Comparison of ENCODE assay signal across 18 mouse cellular contexts in the genomic region with DNA sequence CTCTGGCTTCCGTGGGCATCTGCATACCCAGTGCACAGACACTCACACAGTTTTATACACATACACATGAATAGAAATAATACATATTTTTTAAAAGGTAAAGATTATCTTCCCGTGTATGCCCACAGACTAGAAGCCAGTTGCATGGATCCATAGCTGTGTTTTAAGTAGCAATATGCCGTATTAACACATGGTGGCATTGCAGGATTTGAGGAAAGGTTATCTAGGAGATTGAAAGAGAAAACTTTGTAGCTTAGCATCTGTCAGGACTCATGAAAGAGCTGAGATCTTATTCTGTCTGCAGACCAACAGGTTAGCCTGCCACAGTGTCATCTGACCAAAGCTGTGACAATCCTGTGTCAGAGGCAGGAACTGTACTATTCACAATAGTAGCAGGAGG.
DNase-seq lines count a peak whose midpoint lies in the region; ATAC-seq and TF ChIP-seq lines count a peak whose summit lies in the region.
"Had no signal": no experiment of that assay in that cellular context is flagged by ENCODE, and none has a peak within 500 bp of the region (broad histone marks: within the 10 kb centered on the region; RNA-seq: fewer than 3 reads in every experiment).

No protein-coding gene starts in this region.

- no peak for TF ChIP-seq POLR2A in brain, embryonic 14.5 days (IDR thresholded peaks at IDR 0.05; ENCODE audit: borderline replicate concordance, extremely low read depth, insufficient read depth, insufficient read length, poor library complexity, severe bottlenecking)

- no peak overlapping the region for H3K4me3 ChIP-seq in intestine, postnatal 0 days (ENCODE audit: low read depth, low read length)
- no peak overlapping the region for H3K4me3 ChIP-seq in intestine, embryonic 15.5 days (replicated peaks)
- H3K4me3 ChIP-seq in midbrain, embryonic 14.5 days (replicated peaks; ENCODE audit: low read depth, low read length), result no peak overlapping the region
- no peak overlapping the region for H3K4me3 ChIP-seq in midbrain, embryonic 13.5 days (replicated peaks)
- H3K4me3 ChIP-seq: embryonic facial prominence, embryonic 13.5 days; kidney, embryonic 15.5 days; limb, embryonic 12.5 days; lung, embryonic 15.5 days; neural tube, embryonic 13.5 days had no signal

- H3K9ac ChIP-seq in intestine, postnatal 0 days (ENCODE audit: low read depth, low read length), result no peak overlapping the region
- no peak overlapping the region for H3K9ac ChIP-seq in intestine, embryonic 15.5 days
- H3K9ac ChIP-seq in midbrain, embryonic 14.5 days (replicated peaks; ENCODE audit: low read length), result no peak overlapping the region
- no peak overlapping the region for H3K9ac ChIP-seq in midbrain, embryonic 13.5 days (replicated peaks)
- H3K9ac ChIP-seq: embryonic facial prominence, embryonic 13.5 days; kidney, embryonic 15.5 days; limb, embryonic 12.5 days; lung, embryonic 15.5 days; neural tube, embryonic 13.5 days had no signal

- H3K27me3 ChIP-seq in intestine, postnatal 0 days (replicated peaks; ENCODE audit: control insufficient read depth, insufficient read depth, low read length), result no peaks in the 10 kb centered on the region
- H3K27me3 ChIP-seq in intestine, embryonic 15.5 days (replicated peaks), result no peaks in the 10 kb centered on the region
- no peaks in the 10 kb centered on the region for H3K27me3 ChIP-seq in midbrain, embryonic 14.5 days (ENCODE audit: control insufficient read depth, insufficient read depth, low read length)
- H3K27me3 ChIP-seq in midbrain, embryonic 13.5 days, result no peaks in the 10 kb centered on the region
- H3K27me3 ChIP-seq: embryonic facial prominence, embryonic 13.5 days; kidney, embryonic 15.5 days; limb, embryonic 12.5 days; lung, embryonic 15.5 days; neural tube, embryonic 13.5 days had no signal

- WGBS in intestine, postnatal 0 days, result 78% methylated on average over 3 of the region's 3 CpGs
- 85% methylated on average over 3 of the region's 3 CpGs for WGBS in intestine, embryonic 15.5 days
- WGBS in midbrain, embryonic 14.5 days, result 88% methylated on average over 3 of the region's 3 CpGs
- 91% methylated on average over 3 of the region's 3 CpGs for WGBS in midbrain, embryonic 13.5 days

- H3K4me2 ChIP-seq in intestine, postnatal 0 days (replicated peaks; ENCODE audit: low read depth), result no peak overlapping the region
- no peak overlapping the region for H3K4me2 ChIP-seq in intestine, embryonic 15.5 days (replicated peaks)
- H3K4me2 ChIP-seq in midbrain, embryonic 14.5 days (ENCODE audit: low read length), result no peak overlapping the region
- no peak overlapping the region for H3K4me2 ChIP-seq in midbrain, embryonic 13.5 days (replicated peaks)
- H3K4me2 ChIP-seq: embryonic facial prominence, embryonic 13.5 days; kidney, embryonic 15.5 days; limb, embryonic 12.5 days; lung, embryonic 15.5 days; neural tube, embryonic 13.5 days had no signal

- peak; percentile 71 for DNase-seq in midbrain, embryonic 14.5 days
- peak; percentile 66 for DNase-seq in brain, embryonic 14.5 days (ENCODE audit: low read depth)
- peak; percentile 33 for DNase-seq in retina, embryonic 14.5 days (ENCODE audit: low spot score)
- DNase-seq in urinary bladder, postnatal 4 days (ENCODE audit: low spot score in 2 of 2), result no peak
- DNase-seq: adrenal gland, postnatal 10 days; cerebellum, adult 8-10 months; gastrocnemius, postnatal 14 days; right cerebral cortex, postnatal 4 days; thymus, postnatal 25 days had no signal

- peak; percentile 59 for TF ChIP-seq CTCF in intestine, postnatal 0 days (IDR thresholded peaks at IDR 0.05; ENCODE audit: low read depth)
- TF ChIP-seq CTCF in brain, embryonic 14.5 days (IDR thresholded peaks at IDR 0.05; ENCODE audit: borderline replicate concordance, extremely low read depth, insufficient read depth, insufficient read length), result peak; percentile 13; the same call in 1 of the 2 replicates

- ATAC-seq in intestine, postnatal 0 days, result no peak
- no peak for ATAC-seq in intestine, embryonic 15.5 days
- no peak for ATAC-seq in midbrain, embryonic 14.5 days (ENCODE audit: low FRiP score, low TSS enrichment)
- ATAC-seq in midbrain, embryonic 13.5 days, result no peak
- ATAC-seq: CD4-positive, CD25-positive, alpha-beta regulatory T cell, adult 4 months had no signal

- H3K36me3 ChIP-seq in intestine, postnatal 0 days (ENCODE audit: control insufficient read depth, insufficient read depth), result no peaks in the 10 kb centered on the region
- no peaks in the 10 kb centered on the region for H3K36me3 ChIP-seq in intestine, embryonic 15.5 days
- H3K36me3 ChIP-seq in midbrain, embryonic 14.5 days (ENCODE audit: control insufficient read depth, insufficient read depth, low read length), result peaks cover 9% of the 10 kb centered on the region; the same call in 1 of the 2 replicates
- H3K36me3 ChIP-seq in midbrain, embryonic 13.5 days, result peaks cover 28% of the 10 kb centered on the region
- H3K36me3 ChIP-seq: limb, embryonic 12.5 days; lung, embryonic 15.5 days had no signal

- H3K4me1 ChIP-seq in intestine, postnatal 0 days (replicated peaks; ENCODE audit: control insufficient read depth, insufficient read depth, low read length), result no peaks in the 10 kb centered on the region
- H3K4me1 ChIP-seq in intestine, embryonic 15.5 days (replicated peaks), result peaks cover 5% of the 10 kb centered on the region; the same call in 1 of the 2 replicates
- H3K4me1 ChIP-seq in midbrain, embryonic 14.5 days (ENCODE audit: control insufficient read depth, insufficient read depth, low read length), result no peaks in the 10 kb centered on the region
- no peaks in the 10 kb centered on the region for H3K4me1 ChIP-seq in midbrain, embryonic 13.5 days (replicated peaks)
- H3K4me1 ChIP-seq: neural tube, embryonic 13.5 days had no signal

- no peak overlapping the region for H3K27ac ChIP-seq in intestine, postnatal 0 days (ENCODE audit: low read depth, low read length)
- no peak overlapping the region for H3K27ac ChIP-seq in intestine, embryonic 15.5 days
- no peak overlapping the region for H3K27ac ChIP-seq in midbrain, embryonic 14.5 days (replicated peaks; ENCODE audit: low read depth, low read length)
- no peak overlapping the region for H3K27ac ChIP-seq in midbrain, embryonic 13.5 days
- H3K27ac ChIP-seq: embryonic facial prominence, embryonic 13.5 days; kidney, embryonic 15.5 days; limb, embryonic 12.5 days; lung, embryonic 15.5 days; neural tube, embryonic 13.5 days had no signal

- H3K9me3 ChIP-seq in intestine, postnatal 0 days (ENCODE audit: control insufficient read depth), result no peaks in the 10 kb centered on the region
- H3K9me3 ChIP-seq in intestine, embryonic 15.5 days, result no peaks in the 10 kb centered on the region
- H3K9me3 ChIP-seq in midbrain, embryonic 14.5 days (ENCODE audit: control insufficient read depth, low read length), result no peaks in the 10 kb centered on the region
- H3K9me3 ChIP-seq in midbrain, embryonic 13.5 days, result no peaks in the 10 kb centered on the region
- H3K9me3 ChIP-seq: embryonic facial prominence, embryonic 13.5 days; kidney, embryonic 15.5 days; limb, embryonic 12.5 days; lung, embryonic 15.5 days; neural tube, embryonic 13.5 days had no signal

Comparison
In these comparisons a context has a peak if more than half of its experiments do, and no peak if none do; other contexts are left out.
1. DNase-seq: peak in midbrain, embryonic 14.5 days (single experiment), brain, embryonic 14.5 days (single experiment) and retina, embryonic 14.5 days (single experiment); none in urinary bladder, postnatal 4 days (0 of 2).